Mouse (Mus musculus) Patski (cell line): ENCODE data around the gene Tgoln1. TPM values are rescaled to one million over a fixed set of nuclear protein-coding genes. Genes with fewer than 3 reads are reported as not detected.

Experiments
- ATAC-seq: fragments of 100-300 bp; one replicate; pipeline ENCODE4 v1.8.0; 2021
- CTCF ChIA-PET: fragments of 350-600 bp; sonication (Branson Sonifier 250); formaldehyde crosslinking; loops from one replicate; lab custom pipeline; 2022; ENCODE audit warnings: inconsistent platforms; lab: Charles Lee
- POLR2A ChIA-PET: fragments of 350-600 bp; sonication (Branson Sonifier 250); formaldehyde crosslinking; loops from one replicate; lab custom pipeline; 2022; ENCODE audit warnings: antibody characterized with exemption, inconsistent platforms; lab: Charles Lee
- DNase-seq: peaks from one replicate; pipeline ENCODE4 v3.0.0-alpha.2; 2011; ENCODE audit warnings: low read depth, low spot score
- H3K27me3 ChIP-seq: fragments of 371-371 bp; one replicate; pipeline ENCODE4 v1.5.1; 2021
- CTCF ChIP-seq: fragments of 100-300 bp; IDR thresholded peaks from one replicate; pipeline ENCODE4 v1.5.1; 2021
- in situ Hi-C: fragments of 300-500 bp; cut with MboI; formaldehyde crosslinking; loops from 3 replicates; pipeline ENCODE4 v1.11.1; 2018; ENCODE audit warnings: low pct_unique_long_range_greater_than_20kb, mixed read lengths
- polyA plus RNA-seq: library from polyadenylated mRNA; unstranded; gene quantifications from one replicate; pipeline ENCODE4 v1.2.3, GENCODE M21; 2021

The Tgoln1 gene
- polyA plus RNA-seq, 1 experiment from 2014 or later = 119 TPM

DNA sequence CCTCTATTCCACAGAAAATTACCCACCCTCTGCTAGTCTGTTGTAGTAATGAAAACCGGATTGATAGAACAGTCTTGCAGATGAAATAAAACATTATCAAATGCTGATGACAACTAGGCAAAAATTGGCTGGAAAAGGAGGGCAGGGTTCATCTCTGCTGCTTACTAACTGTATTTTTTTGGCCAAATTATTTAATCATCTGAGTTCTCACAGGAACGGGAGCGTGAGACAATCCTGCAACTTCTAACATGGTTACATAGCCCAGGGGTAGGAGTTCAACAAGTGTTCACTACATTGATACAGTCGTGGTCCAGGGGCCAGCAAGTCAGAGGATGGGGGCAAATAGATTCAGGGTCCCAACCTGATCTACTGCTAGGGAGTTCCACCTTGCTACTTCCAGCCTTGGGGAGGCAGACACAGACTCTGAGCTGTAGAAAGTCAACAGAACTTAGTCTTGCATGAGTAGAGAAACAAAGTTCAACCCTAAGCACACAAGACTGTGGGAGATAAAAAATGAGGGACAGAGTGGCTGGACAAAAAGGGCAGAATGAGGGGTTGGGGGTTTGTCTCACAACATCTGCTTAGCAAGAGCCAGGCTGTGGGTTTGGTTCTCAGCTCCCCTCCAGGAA, 33.5 kb downstream of the Tgoln1 start:
- DNase-seq (no peak), ATAC-seq (no peak)
- in situ Hi-C loops = no loop called here
- ChIA-PET POLR2A (no interaction called here), CTCF (interaction anchor here (1.7 kb wide), 1 partner anchor 10 kb away, joined by 5 read pairs; no protein-coding TSS in a partner anchor)
- no peak for TF ChIP-seq CTCF
- no peaks in the 10 kb centered on the region for H3K27me3 ChIP-seq

DNA sequence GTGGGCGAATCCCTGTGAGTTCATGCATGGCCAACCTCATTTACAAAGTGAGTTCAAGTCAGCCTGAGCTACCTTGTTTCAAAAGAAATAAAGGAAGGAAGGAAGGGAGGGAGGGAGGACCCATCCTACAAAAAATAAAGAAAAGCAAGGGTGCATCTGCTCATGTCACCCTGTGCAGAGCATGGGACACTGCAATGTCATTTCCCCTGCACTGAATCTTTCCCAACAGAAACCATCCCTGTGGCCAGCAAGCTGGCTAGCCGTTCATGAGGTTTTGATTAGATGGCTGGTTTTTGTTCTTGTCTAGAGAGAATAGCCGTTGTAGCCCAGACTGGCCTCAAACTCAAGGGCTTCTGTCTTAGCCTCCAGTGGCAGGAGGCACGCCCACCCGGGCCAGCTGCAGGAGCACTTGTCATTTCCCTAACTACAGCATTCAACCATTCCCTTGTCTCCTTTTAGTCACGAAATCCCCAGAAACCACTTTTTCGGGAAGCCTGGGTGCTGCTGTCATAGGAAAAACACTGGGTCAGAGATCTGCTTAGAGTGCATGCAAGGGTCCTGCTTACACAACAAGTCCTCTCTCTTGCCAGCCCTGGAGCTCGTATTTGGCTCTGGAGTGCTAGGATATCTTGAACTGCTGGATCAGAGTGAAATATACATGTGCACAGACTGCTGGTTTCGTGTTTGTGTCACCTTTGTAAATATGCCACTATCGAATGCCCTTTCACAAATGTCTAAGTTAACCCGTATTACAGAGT, 35.0 kb downstream of the Tgoln1 start:
- DNase-seq (no peak), ATAC-seq (no peak)
- TF ChIP-seq CTCF = no peak
- in situ Hi-C loops = no loop called here
- H3K27me3 ChIP-seq = no peaks in the 10 kb centered on the region
- CTCF ChIA-PET = interaction anchor here (1.7 kb wide), 1 partner anchor 8 kb away, joined by 5 read pairs; no protein-coding TSS in a partner anchor
- POLR2A ChIA-PET = no interaction called here

DNA sequence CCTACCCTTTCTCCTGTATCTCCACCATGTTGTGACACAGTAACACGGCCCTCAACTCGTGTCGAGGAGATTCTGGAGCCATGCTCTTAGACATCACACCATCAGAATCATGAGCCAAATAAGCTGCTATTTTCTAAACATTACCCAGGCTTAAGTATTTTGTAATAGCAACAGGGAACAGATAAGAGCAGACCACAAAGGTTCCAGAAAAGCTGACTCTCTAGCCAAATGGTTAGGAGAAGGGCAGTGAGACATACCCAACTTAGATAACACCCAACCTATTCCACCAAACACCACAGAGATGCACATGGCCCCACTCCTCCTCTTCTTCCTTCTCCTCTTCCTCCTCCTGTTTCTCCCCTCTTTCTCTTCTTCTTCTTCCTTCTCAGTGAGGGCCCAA, 40.8 kb downstream of the Tgoln1 start:
- no peak for ATAC-seq
- DNase-seq = no peak
- no peaks in the 10 kb centered on the region for H3K27me3 ChIP-seq
- CTCF ChIA-PET = no interaction called here
- TF ChIP-seq CTCF = no peak
- POLR2A ChIA-PET = interaction anchor here (0.6 kb wide), 1 partner anchor 20 kb away, joined by 4 read pairs; no protein-coding TSS in a partner anchor
- in situ Hi-C loops = no loop called here

DNA sequence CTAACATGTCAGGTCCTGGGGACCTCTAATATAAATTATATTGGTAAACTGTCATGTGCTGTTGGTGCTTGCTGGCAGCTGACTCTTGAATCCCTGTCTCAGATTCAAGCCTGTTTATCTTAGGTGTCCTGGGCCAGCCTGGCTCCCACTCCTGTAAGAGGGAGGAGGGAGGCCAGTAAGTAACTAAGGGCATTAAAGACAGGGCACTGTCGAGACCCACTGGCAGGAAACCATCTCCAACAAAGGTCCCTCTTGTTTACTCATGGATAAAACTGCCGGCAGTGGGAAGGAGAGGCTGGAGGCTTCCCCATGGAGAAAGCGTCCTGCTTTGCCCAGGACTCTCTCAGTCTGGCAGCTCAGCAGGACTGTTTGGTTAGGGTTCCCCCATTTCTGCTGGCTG, 45.0 kb downstream of the Tgoln1 start:
- in situ Hi-C loops = loop anchor here (5.0 to 25.0 kb wide), 3 partner anchors 35 to 585 kb away; no protein-coding TSS in a partner anchor
- no peak for TF ChIP-seq CTCF
- DNase-seq = no peak
- POLR2A ChIA-PET = no interaction called here
- CTCF ChIA-PET = no interaction called here
- H3K27me3 ChIP-seq = no peaks in the 10 kb centered on the region
- ATAC-seq = no peak

DNA sequence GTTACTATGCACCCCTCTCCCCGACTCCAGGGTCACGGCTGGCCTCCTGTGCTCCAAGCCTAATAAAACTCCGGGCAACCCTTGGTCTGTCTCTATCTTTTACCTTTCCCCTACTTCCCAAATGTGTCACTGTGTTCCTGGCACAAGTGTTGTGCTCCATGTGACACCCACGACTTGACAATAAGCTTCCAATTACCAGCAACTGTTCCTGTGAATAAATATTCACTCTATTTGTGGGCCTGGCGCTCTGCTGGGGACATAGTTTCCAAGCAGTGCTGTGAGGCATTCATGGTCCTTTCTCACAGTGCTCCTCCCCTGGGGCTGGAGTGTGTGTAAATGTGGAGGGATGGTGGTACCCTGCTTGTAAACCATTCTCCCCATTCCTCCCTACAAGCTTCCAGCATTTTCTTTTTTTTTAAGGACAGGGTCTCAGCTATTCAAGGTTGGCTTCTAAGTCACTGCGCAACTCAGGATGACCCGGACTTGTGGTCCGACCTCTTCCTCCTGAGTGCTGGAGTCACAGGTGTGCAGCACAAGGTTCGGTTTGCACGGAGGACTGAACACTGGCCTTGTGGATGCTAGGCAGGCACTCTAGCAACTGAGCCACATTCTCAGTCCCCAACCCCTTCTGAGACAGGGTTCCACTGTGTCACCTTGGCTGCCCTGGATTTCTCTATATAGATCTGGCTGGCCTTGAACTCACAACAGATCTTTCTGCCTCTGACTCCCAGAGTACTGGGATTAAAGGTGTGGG, 46.0 kb downstream of the Tgoln1 start:
- ATAC-seq (no peak), DNase-seq (no peak)
- in situ Hi-C loops = loop anchor here (5.0 to 25.0 kb wide), 3 partner anchors 34 to 584 kb away; no protein-coding TSS in a partner anchor
- no peaks in the 10 kb centered on the region for H3K27me3 ChIP-seq
- no peak for TF ChIP-seq CTCF
- ChIA-PET CTCF (interaction anchor here (1.0 kb wide), 1 partner anchor 36 kb away, joined by 3 read pairs; no protein-coding TSS in a partner anchor), POLR2A (no interaction called here)

DNA sequence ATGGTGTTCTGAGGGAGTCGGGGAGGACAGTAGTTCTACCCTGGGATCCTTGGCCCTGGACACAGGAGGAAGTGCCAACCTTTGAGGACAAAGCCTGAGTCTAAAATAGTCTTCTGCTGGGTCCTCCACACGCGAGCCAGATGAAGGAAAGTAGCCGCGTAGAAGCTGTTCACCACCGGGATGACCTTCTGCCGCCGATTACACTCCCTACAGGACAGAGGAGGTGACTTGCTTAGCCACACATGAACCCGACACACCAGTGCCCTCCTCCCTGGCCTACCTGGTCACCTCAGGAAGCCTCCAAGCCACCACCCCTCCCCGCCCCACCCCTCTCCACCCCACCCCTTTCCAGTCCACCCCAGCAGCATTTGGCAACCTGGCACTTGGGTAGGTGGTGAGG, 48.1 kb downstream of the Tgoln1 start:
- in situ Hi-C loops = loop anchor here (25.0 kb wide), 1 partner anchor 581 kb away; no protein-coding TSS in a partner anchor

DNA sequence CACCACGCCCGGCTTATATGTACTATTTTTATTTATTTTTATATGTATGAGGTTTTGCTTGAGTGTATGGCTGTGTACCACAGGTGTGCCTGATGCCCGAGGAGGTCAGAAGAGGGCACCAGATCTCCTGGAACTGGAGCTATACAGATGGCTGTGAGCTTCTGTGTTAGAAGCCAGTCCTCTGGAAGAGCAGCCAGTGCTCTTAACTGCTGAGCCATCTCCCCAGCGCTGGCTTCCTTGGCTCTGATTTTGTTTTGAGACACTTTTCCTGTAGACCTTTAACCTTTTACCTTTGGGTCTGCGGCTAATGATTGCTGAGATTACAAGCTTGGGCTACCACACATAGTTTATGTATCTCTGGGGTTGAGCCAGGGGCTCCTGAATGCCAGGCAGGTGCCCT, 49.3 kb downstream of the Tgoln1 start:
- no peak for TF ChIP-seq CTCF
- ChIA-PET POLR2A (no interaction called here), CTCF (interaction anchor here (1.8 kb wide), 1 partner anchor 33 kb away, joined by 8 read pairs; no protein-coding TSS in a partner anchor)
- H3K27me3 ChIP-seq = no peaks in the 10 kb centered on the region
- in situ Hi-C loops = loop anchor here (25.0 kb wide), 1 partner anchor 580 kb away; no protein-coding TSS in a partner anchor
- ATAC-seq (no peak), DNase-seq (no peak)

More for the DNA sequence above, 48.1 kb downstream of the Tgoln1 start:
- ATAC-seq (no peak), DNase-seq (no peak)
- ChIA-PET CTCF (interaction anchor here (0.6 to 1.8 kb wide), 2 partner anchors 28 to 34 kb away, joined by 3 to 8 read pairs; no protein-coding TSS in a partner anchor), POLR2A (no interaction called here)
- TF ChIP-seq CTCF = no peak
- no peaks in the 10 kb centered on the region for H3K27me3 ChIP-seq

DNA sequence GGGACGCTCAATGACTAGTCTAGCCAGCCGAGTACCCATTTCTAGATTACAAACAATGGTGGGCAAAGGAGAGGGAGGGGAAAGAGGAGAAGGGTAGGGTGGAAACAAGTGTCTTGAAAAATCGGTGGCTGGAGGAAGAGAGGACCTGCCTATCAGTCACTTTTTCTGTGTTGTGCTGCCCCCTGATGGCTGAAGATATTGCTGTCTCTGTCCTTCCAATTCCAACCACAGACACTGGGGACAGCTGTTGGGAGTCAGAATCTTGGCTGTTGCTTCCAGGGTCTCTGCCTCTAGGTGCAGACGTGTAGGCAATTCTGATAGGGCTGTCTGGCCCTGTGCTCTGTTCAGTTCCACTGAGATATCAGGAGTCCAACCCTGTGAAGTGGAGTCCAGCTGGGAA, 50.8 kb downstream of the Tgoln1 start:
- in situ Hi-C loops = loop anchor here (25.0 kb wide), 1 partner anchor 579 kb away; no protein-coding TSS in a partner anchor
- TF ChIP-seq CTCF = no peak
- ATAC-seq (peak; percentile 58), DNase-seq (no peak)
- CTCF ChIA-PET = interaction anchor here (1.7 kb wide), 2 partner anchors 31 to 139 kb away, joined by 5 to 8 read pairs; no protein-coding TSS in a partner anchor
- POLR2A ChIA-PET = interaction anchor here (0.5 kb wide), 1 partner anchor 12 kb away, joined by 3 read pairs; no protein-coding TSS in a partner anchor
- no peaks in the 10 kb centered on the region for H3K27me3 ChIP-seq

DNA sequence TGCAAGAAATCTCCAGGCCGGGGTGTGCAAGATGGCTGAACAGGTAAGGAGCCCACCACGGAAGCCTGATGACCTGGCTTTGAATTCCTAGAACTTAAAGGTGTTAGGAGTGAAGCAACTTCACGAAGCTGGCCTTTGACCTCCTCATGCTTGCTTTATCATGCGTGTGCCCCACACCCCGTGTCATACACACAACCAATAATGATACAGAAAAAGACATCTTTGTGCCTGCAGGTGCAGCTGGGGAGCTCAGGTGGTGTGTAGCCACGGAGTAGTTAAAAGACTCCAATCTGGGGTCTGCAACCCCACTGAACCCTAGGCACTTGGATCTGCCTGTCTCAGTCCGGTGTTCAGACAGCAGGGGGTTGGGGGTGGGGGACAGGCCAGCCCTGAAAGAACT, 51.3 kb downstream of the Tgoln1 start:
- DNase-seq (no peak), ATAC-seq (no peak)
- POLR2A ChIA-PET = no interaction called here
- no peak for TF ChIP-seq CTCF
- in situ Hi-C loops = loop anchor here (25.0 kb wide), 1 partner anchor 578 kb away; no protein-coding TSS in a partner anchor
- CTCF ChIA-PET = interaction anchor here (1.7 kb wide), 2 partner anchors 31 to 138 kb away, joined by 5 to 8 read pairs; no protein-coding TSS in a partner anchor
- no peaks in the 10 kb centered on the region for H3K27me3 ChIP-seq

DNA sequence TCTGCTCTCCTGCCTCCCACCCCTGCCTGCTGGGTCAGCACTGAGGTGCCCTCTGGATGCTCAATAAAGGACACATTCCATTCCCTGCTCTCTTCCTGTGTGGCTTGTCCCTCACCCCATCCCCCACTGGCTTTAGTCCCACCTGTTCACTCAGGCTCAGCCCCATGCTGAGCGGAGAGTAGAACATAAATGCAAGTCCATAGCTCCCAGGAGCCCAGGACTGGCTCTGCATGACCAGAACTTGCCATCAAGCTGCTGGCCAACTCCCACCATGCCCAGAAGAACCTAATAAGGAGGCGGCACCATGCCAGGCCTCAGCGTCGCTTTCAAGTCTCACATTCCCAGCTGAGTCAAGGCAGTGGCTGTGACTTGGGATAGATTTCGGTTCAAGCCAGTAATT, 53.9 kb downstream of the Tgoln1 start:
- ATAC-seq = no peak
- TF ChIP-seq CTCF = no peak
- H3K27me3 ChIP-seq = no peaks in the 10 kb centered on the region
- POLR2A ChIA-PET = no interaction called here
- no peak for DNase-seq
- CTCF ChIA-PET = interaction anchor here (0.9 to 5.9 kb wide), 3 partner anchors 25 to 155 kb away, joined by 3 to 23 read pairs (median 3); no protein-coding TSS in a partner anchor
- in situ Hi-C loops = loop anchor here (25.0 kb wide), 1 partner anchor 576 kb away; no protein-coding TSS in a partner anchor
